Mouse (Mus musculus) adipocyte (in vitro differentiated cells): ENCODE data around the gene Pten.

Experiments
- DNase-seq: peaks from one replicate; pipeline ENCODE4 v3.0.0-alpha.2; 2016; ENCODE audit warnings: low spot score

Gene Pten

GRCm38 (mm10) chr19:32756900-32757725, at the start of gene Pten:
Gene Pten, plus strand, starts transcription at chr19:32757497.
- DNase-seq: peak; percentile 95

GRCm38 (mm10) chr19:32708996-32709395, 48.3 kb upstream of the Pten start:
- DNase-seq: no peak

- peak; percentile 45 for DNase-seq
Measured at GRCm38 (mm10) chr19:32710288-32710687, 47.0 kb upstream of the Pten start.

GRCm38 (mm10) chr19:32711761-32712541, 45.3 kb upstream of the Pten start:
- DNase-seq: peak; percentile 91

- peak; percentile 81 for DNase-seq
Measured at GRCm38 (mm10) chr19:32712588-32713042, 44.7 kb upstream of the Pten start.

GRCm38 (mm10) chr19:32713471-32713870, 43.8 kb upstream of the Pten start:
- DNase-seq: no peak

GRCm38 (mm10) chr19:32715201-32715600, 42.1 kb upstream of the Pten start:
- DNase-seq: peak; percentile 90

GRCm38 (mm10) chr19:32715681-32716080, 41.6 kb upstream of the Pten start:
- no peak for DNase-seq

- DNase-seq: peak; percentile 64
Measured at GRCm38 (mm10) chr19:32717590-32717989, 39.7 kb upstream of the Pten start.

- no peak for DNase-seq
Measured at GRCm38 (mm10) chr19:32720319-32720718, 37.0 kb upstream of the Pten start.

GRCm38 (mm10) chr19:32723817-32724216, 33.5 kb upstream of the Pten start:
- no peak for DNase-seq

GRCm38 (mm10) chr19:32726451-32727325, 30.6 kb upstream of the Pten start:
- DNase-seq: no peak

GRCm38 (mm10) chr19:32729785-32730184, 27.5 kb upstream of the Pten start:
- no peak for DNase-seq

GRCm38 (mm10) chr19:32732922-32733321, 24.4 kb upstream of the Pten start:
- no peak for DNase-seq

- DNase-seq: peak; percentile 62
Measured at GRCm38 (mm10) chr19:32737844-32738243, 19.5 kb upstream of the Pten start.

GRCm38 (mm10) chr19:32739686-32740085, 17.6 kb upstream of the Pten start, which contains the start of gene Atad1:
Gene Atad1, minus strand, starts transcription at chr19:32739786.
- no peak for DNase-seq

- no peak for DNase-seq
Measured at GRCm38 (mm10) chr19:32740641-32741345, 16.5 kb upstream of the Pten start.

- peak; percentile 72 for DNase-seq
Measured at GRCm38 (mm10) chr19:32749425-32749824, 7.9 kb upstream of the Pten start.

GRCm38 (mm10) chr19:32752357-32752756, 4.9 kb upstream of the Pten start:
- DNase-seq: no peak

GRCm38 (mm10) chr19:32753386-32753785, 3.9 kb upstream of the Pten start:
- DNase-seq: no peak
